Mouse (Mus musculus) erythroblast, embryonic 14.5 days (primary cell): ENCODE data around the gene Cnst. TPM values are rescaled to one million over a fixed set of nuclear protein-coding genes. Genes with fewer than 3 reads are reported as not detected.

Experiments
- H3K27me3 ChIP-seq: 2 replicates; pipeline ENCODE4 v1.6.1; 2012; ENCODE audit warnings: inconsistent platforms; ENCODE audit not compliant: control insufficient read depth
- H3K36me3 ChIP-seq: 2 replicates; pipeline ENCODE4 v1.6.1; 2012; ENCODE audit warnings: mild to moderate bottlenecking, inconsistent platforms; ENCODE audit not compliant: control insufficient read depth
- H3K4me1 ChIP-seq: 2 replicates; pipeline ENCODE4 v1.6.1; 2012; ENCODE audit warnings: inconsistent platforms; ENCODE audit not compliant: control insufficient read depth
- H3K4me3 ChIP-seq: replicated peaks from 2 replicates; pipeline ENCODE3; 2012; ENCODE audit warnings: moderate library complexity, mild to moderate bottlenecking, inconsistent platforms
- H3K9me3 ChIP-seq: 2 replicates; pipeline ENCODE4 v1.6.1; 2012; ENCODE audit warnings: low read length, inconsistent platforms, mixed read lengths; ENCODE audit not compliant: control insufficient read depth
- GATA1 ChIP-seq: IDR thresholded peaks from 2 replicates; pipeline ENCODE4 v1.6.1; 2012; ENCODE audit warnings: low read length, inconsistent platforms, mixed read lengths
- TAL1 ChIP-seq: IDR thresholded peaks from 3 replicates; pipeline ENCODE4 v1.6.1; 2012; ENCODE audit warnings: low read length, inconsistent platforms, mixed read lengths
- polyA plus RNA-seq: library from polyadenylated mRNA; stranded (reverse); fragments of >175 nt; gene quantifications from 2 replicates; pipeline ENCODE4 v1.2.3, GENCODE M21; 2012

Cnst gene
- polyA plus RNA-seq, 1 experiment, result 1.8 TPM

- TF ChIP-seq GATA1, result no peak
- no peak for TF ChIP-seq TAL1
- H3K36me3 ChIP-seq, result no peaks in the 10 kb centered on the region
Measured at GRCm38 (mm10) chr1:179519901-179520300, 26.3 kb upstream of the Cnst start.

GRCm38 (mm10) chr1:179539054-179539453, 7.1 kb upstream of the Cnst start:
- Histone ChIP-seq H3K27me3 (no peaks in the 10 kb centered on the region), H3K9me3 (no peaks in the 10 kb centered on the region), H3K36me3 (peaks cover 86% of the 10 kb centered on the region), H3K4me1 (peaks cover 3% of the 10 kb centered on the region), H3K4me3 (no peak overlapping the region)
- TF ChIP-seq TAL1, result no peak
- no peak for TF ChIP-seq GATA1

More at GRCm38 (mm10) chr1:179519901-179520300, 26.3 kb upstream of the Cnst start:
- Histone ChIP-seq H3K4me3 (no peak overlapping the region), H3K27me3 (no peaks in the 10 kb centered on the region), H3K9me3 (no peaks in the 10 kb centered on the region), H3K4me1 (peaks cover 22% of the 10 kb centered on the region)

- Histone ChIP-seq H3K9me3 (no peaks in the 10 kb centered on the region), H3K4me1 (peaks cover 11% of the 10 kb centered on the region), H3K27me3 (no peaks in the 10 kb centered on the region), H3K36me3 (peaks cover 82% of the 10 kb centered on the region), H3K4me3 (no peak overlapping the region)
- no peak for TF ChIP-seq GATA1
Measured at GRCm38 (mm10) chr1:179539887-179540286, 6.3 kb upstream of the Cnst start.

- peaks cover 67% of the 10 kb centered on the region for H3K36me3 ChIP-seq
Measured at GRCm38 (mm10) chr1:179541502-179541901, 4.7 kb upstream of the Cnst start.

GRCm38 (mm10) chr1:179546551-179546917, 364 bp downstream of the Cnst start:
- H3K4me3 ChIP-seq, result peak overlapping the region; percentile 98
- H3K4me1 ChIP-seq, result peaks cover 62% of the 10 kb centered on the region
- no peak for TF ChIP-seq TAL1
- TF ChIP-seq GATA1, result no peak
- H3K36me3 ChIP-seq, result peaks cover 47% of the 10 kb centered on the region
- H3K27me3 ChIP-seq, result no peaks in the 10 kb centered on the region
- H3K9me3 ChIP-seq, result no peaks in the 10 kb centered on the region

More at GRCm38 (mm10) chr1:179541502-179541901, 4.7 kb upstream of the Cnst start:
- Histone ChIP-seq H3K4me3 (no peak overlapping the region), H3K9me3 (no peaks in the 10 kb centered on the region), H3K27me3 (no peaks in the 10 kb centered on the region), H3K4me1 (peaks cover 19% of the 10 kb centered on the region)
- no peak for TF ChIP-seq TAL1
- no peak for TF ChIP-seq GATA1

GRCm38 (mm10) chr1:179547176-179547575, 1.0 kb downstream of the Cnst start:
- H3K4me1 ChIP-seq, result peaks cover 68% of the 10 kb centered on the region
- no peak for TF ChIP-seq GATA1
- TF ChIP-seq TAL1, result no peak
- H3K9me3 ChIP-seq, result no peaks in the 10 kb centered on the region
- peaks cover 44% of the 10 kb centered on the region for H3K36me3 ChIP-seq
- H3K4me3 ChIP-seq, result peak overlapping the region; percentile 98
- no peaks in the 10 kb centered on the region for H3K27me3 ChIP-seq

GRCm38 (mm10) chr1:179548220-179548619, 2.0 kb downstream of the Cnst start:
- TF ChIP-seq GATA1, result no peak
- no peak for TF ChIP-seq TAL1
- Histone ChIP-seq H3K27me3 (no peaks in the 10 kb centered on the region), H3K4me3 (peak overlapping the region; percentile 98), H3K36me3 (peaks cover 43% of the 10 kb centered on the region), H3K9me3 (no peaks in the 10 kb centered on the region), H3K4me1 (peaks cover 79% of the 10 kb centered on the region)

GRCm38 (mm10) chr1:179548996-179549752, 3.0 kb downstream of the Cnst start:
- no peaks in the 10 kb centered on the region for H3K27me3 ChIP-seq
- TF ChIP-seq GATA1 (no peak), TAL1 (no peak)
- no peaks in the 10 kb centered on the region for H3K9me3 ChIP-seq
- peaks cover 84% of the 10 kb centered on the region for H3K4me1 ChIP-seq
- peak overlapping the region; percentile 13 for H3K4me3 ChIP-seq
- H3K36me3 ChIP-seq, result peaks cover 43% of the 10 kb centered on the region

GRCm38 (mm10) chr1:179551336-179551735, 5.2 kb downstream of the Cnst start:
- TF ChIP-seq TAL1, result peak; percentile 80
- peak; percentile 93 for TF ChIP-seq GATA1
- peaks cover 78% of the 10 kb centered on the region for H3K4me1 ChIP-seq
- no peaks in the 10 kb centered on the region for H3K9me3 ChIP-seq
- H3K27me3 ChIP-seq, result no peaks in the 10 kb centered on the region
- H3K36me3 ChIP-seq, result peaks cover 42% of the 10 kb centered on the region
- H3K4me3 ChIP-seq, result peak overlapping the region; percentile 47

- peaks cover 47% of the 10 kb centered on the region for H3K36me3 ChIP-seq
- H3K27me3 ChIP-seq, result no peaks in the 10 kb centered on the region
- peaks cover 81% of the 10 kb centered on the region for H3K4me1 ChIP-seq
- peak overlapping the region; percentile 47 for H3K4me3 ChIP-seq
- no peaks in the 10 kb centered on the region for H3K9me3 ChIP-seq
- no peak for TF ChIP-seq GATA1
- no peak for TF ChIP-seq TAL1
Measured at GRCm38 (mm10) chr1:179551921-179552320, 5.8 kb downstream of the Cnst start.
